Comparison of ENCODE assay signal across 10 mouse cellular contexts in the genomic region with DNA sequence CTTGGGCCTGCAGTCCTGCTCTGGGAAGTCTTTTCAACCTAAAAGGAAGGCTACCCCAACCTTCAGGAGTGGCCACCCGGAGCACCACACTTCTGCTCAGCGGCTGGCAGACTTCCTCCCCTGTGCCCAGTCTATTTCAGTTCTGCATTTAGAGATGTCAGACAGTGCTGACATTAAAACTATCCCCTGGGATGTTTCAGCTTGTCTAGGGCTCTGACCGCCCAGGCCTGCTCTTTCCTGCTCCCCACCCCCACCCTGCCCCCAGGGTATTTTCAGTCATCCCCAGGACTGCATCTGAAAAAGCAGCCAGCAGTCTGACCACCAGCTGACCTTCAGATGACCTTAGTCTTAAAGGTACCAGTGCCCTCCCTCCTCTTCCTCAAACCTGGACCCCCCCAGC. TPM values are rescaled to one million over a fixed set of nuclear protein-coding genes. Genes with fewer than 3 reads are reported as not detected.
A peak's percentile ranks its signal among the peaks of the same experiment; 100 is the strongest.
DNase-seq lines count a peak whose midpoint lies in the region; ATAC-seq and TF ChIP-seq lines count a peak whose summit lies in the region.
"Had no signal": no experiment of that assay in that cellular context is flagged by ENCODE, and none has a peak within 500 bp of the region (broad histone marks: within the 10 kb centered on the region; RNA-seq: fewer than 3 reads in every experiment).

No protein-coding gene starts in this region.

- peak; percentile 84 for TF ChIP-seq EP300 in ES-Bruce4 (IDR thresholded peaks at IDR 0.05; ENCODE audit: insufficient read depth, low read depth, low read length)

- H3K9me3 ChIP-seq in ES-Bruce4 (replicated peaks; ENCODE audit: control insufficient read depth, insufficient read depth, low read length, poor library complexity, severe bottlenecking), result no peaks in the 10 kb centered on the region
- no peaks in the 10 kb centered on the region for H3K9me3 ChIP-seq in liver, embryonic 16.5 days (replicated peaks; ENCODE audit: control insufficient read depth, low read length)
- H3K9me3 ChIP-seq: embryonic facial prominence, embryonic 15.5 days; hindbrain, embryonic 15.5 days had no signal

- 46% methylated on average over 3 of the region's 3 CpGs for WGBS in liver, embryonic 16.5 days (ENCODE audit: insufficient replicate concordance)

- peaks cover 12% of the 10 kb centered on the region for H3K4me1 ChIP-seq in ES-Bruce4 (ENCODE audit: control insufficient read depth, insufficient read depth, low read length)
- peaks cover 12% of the 10 kb centered on the region for H3K4me1 ChIP-seq in liver, embryonic 16.5 days (ENCODE audit: control insufficient read depth, low read depth, low read length)

- H3K4me2 ChIP-seq in liver, embryonic 16.5 days (ENCODE audit: low read depth, low read length), result no peak overlapping the region
- H3K4me2 ChIP-seq: embryonic facial prominence, embryonic 15.5 days; hindbrain, embryonic 15.5 days had no signal

- no peak for TF ChIP-seq POLR2A in ES-Bruce4 (IDR thresholded peaks at IDR 0.05; ENCODE audit: insufficient read depth, low read length)

- H3K27ac ChIP-seq in ES-Bruce4 (ENCODE audit: insufficient read depth, low read length), result peak overlapping the region; percentile 8; the same call in 1 of the 2 replicates
- H3K27ac ChIP-seq in liver, embryonic 16.5 days (ENCODE audit: low read length), result peak overlapping the region; percentile 12; the same call in 1 of the 2 replicates
- H3K27ac ChIP-seq: embryonic facial prominence, embryonic 15.5 days; hindbrain, embryonic 15.5 days; liver, embryonic 14.5 days had no signal

- H3K9ac ChIP-seq in ES-Bruce4 (ENCODE audit: low read depth, poor library complexity, severe bottlenecking), result no peak overlapping the region
- H3K9ac ChIP-seq in liver, embryonic 16.5 days (ENCODE audit: low read depth, low read length), result no peak overlapping the region
- H3K9ac ChIP-seq: embryonic facial prominence, embryonic 15.5 days; hindbrain, embryonic 15.5 days; liver, embryonic 14.5 days had no signal

- ATAC-seq in liver, embryonic 16.5 days (ENCODE audit: low read depth), result 0 out of 2 replicates have a peak, but pooled peaks have one; percentile 9

- DNase-seq in layer of hippocampus, adult 9-11 months, result peak; percentile 79
- no peak for DNase-seq in layer of hippocampus, postnatal 14 days (ENCODE audit: low spot score in 2 of 2)
- peak; percentile 68 for DNase-seq in A20 (ENCODE audit: low read depth, low spot score)
- no peak for DNase-seq in kidney, postnatal 36 days
- no peak for DNase-seq in gastrocnemius, postnatal 25 days

- TF ChIP-seq CTCF in ES-Bruce4 (IDR thresholded peaks at IDR 0.05; ENCODE audit: low read depth, low read length), result no peak

- no peak overlapping the region for H3K4me3 ChIP-seq in ES-Bruce4 (ENCODE audit: low read depth, low read length)
- H3K4me3 ChIP-seq in liver, embryonic 16.5 days (ENCODE audit: low read depth, low read length), result no peak overlapping the region
- H3K4me3 ChIP-seq: embryonic facial prominence, embryonic 15.5 days; hindbrain, embryonic 15.5 days had no signal

- H3K27me3 ChIP-seq in ES-Bruce4 (ENCODE audit: control insufficient read depth, insufficient read depth, low read length, poor library complexity, severe bottlenecking), result no peaks in the 10 kb centered on the region
- no peaks in the 10 kb centered on the region for H3K27me3 ChIP-seq in liver, embryonic 16.5 days (ENCODE audit: control insufficient read depth, insufficient read depth, low read depth, low read length)
- H3K27me3 ChIP-seq: embryonic facial prominence, embryonic 15.5 days; hindbrain, embryonic 15.5 days had no signal

- no peaks in the 10 kb centered on the region for H3K36me3 ChIP-seq in ES-Bruce4 (ENCODE audit: control insufficient read depth, insufficient read depth, low read length, poor library complexity, severe bottlenecking)
- H3K36me3 ChIP-seq in liver, embryonic 16.5 days (ENCODE audit: control insufficient read depth, insufficient read depth), result no peaks in the 10 kb centered on the region
- H3K36me3 ChIP-seq: embryonic facial prominence, embryonic 15.5 days; hindbrain, embryonic 15.5 days had no signal

RNA-seq across cellular contexts. Expression of gene Inpp5d, which starts 38.0 kb away (rescaled TPM):
- total RNA-seq in layer of hippocampus, postnatal 14 days (2021), result 10 to 100 TPM; 21.0 to 21.3 TPM
- polyA plus RNA-seq in ES-Bruce4 (2011; ENCODE audit: insufficient read depth, insufficient read length, low read depth, missing spikeins), result 15.7 and 16.8 TPM in 2 replicates
- polyA plus RNA-seq in liver, embryonic 16.5 days (2015; fragmentation: Nextera tagmentation; extraction: Ambion mirVana), result 12.6 and 14.2 TPM in 2 replicates
- total RNA-seq in gastrocnemius, postnatal 25 days (2021), result 1 to 10 TPM; 1.9 to 5.3 TPM

Comparison
In these comparisons a context has a peak if more than half of its experiments do, and no peak if none do; other contexts are left out.
1. DNase-seq: peak in layer of hippocampus, adult 9-11 months (single experiment) and A20 (single experiment); none in layer of hippocampus, postnatal 14 days (0 of 2), kidney, postnatal 36 days (0 of 2) and gastrocnemius, postnatal 25 days (single experiment).